Mouse (Mus musculus) central nervous system, embryonic 11.5 days (tissue): ENCODE measurements around the gene Rasa1. TPM values are rescaled to one million over a fixed set of nuclear protein-coding genes. Genes with fewer than 3 reads are reported as not detected.

Experiments used
- polyA plus RNA-seq: library from polyadenylated mRNA; depleted of rRNA; stranded (reverse); fragments of >200 nt; gene quantifications from 2 replicates; pipeline ENCODE4 v1.2.3, GENCODE M21; 2012; rRNA removed

Gene Rasa1
- polyA plus RNA-seq, result 39.6 and 70.1 TPM in 2 replicates

GRCm38 (mm10) chr13:85288843-85289713 lies at the start of gene Rasa1:
Gene Rasa1, minus strand, starts transcription at chr13:85289130.

DNA sequence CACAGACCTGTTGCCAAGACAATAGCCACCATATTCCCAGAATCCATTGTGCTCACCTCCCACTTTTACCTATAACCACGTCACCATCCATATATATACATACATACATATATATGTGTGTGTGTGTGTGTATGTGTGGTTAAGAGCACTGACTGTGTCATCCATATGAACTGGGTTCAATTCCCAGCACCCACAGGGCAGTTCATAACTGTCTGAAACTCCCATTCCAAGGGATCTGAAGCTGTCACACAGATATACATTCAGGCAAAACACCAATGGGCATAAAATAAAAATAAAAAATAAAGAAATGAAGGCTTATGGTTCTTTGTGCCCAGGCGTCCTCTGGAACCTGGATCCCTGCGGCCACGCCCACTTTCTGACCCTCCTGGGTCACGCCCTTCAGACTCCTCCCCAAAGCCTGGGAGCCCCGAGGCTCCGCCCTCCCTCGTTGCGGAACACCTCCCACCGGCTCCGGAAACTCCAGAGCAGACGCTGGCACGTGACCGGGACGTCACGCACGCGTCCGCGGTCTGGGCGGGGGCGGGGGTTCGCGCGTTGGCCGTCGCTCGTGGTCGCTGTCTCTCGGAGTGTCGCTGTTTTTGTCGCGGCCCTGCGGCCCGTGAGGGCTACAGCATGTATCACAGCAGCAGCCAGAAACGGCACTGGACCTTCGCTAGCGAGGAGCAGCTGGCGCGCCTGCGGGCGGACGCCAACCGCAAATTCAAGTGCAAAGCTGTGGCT lies 99.9 kb downstream of the Rasa1 start, which contains the start of gene Ccnh:
TSS of gene Ccnh (plus strand) at position 506 of the 741 bp plus-strand sequence.

Other genes starting within 250 kb of the Rasa1 start
- 68.0 and 92.9 TPM in 2 replicates for gene Ccnh, start 99.7 kb downstream of the Rasa1 start, polyA plus RNA-seq